Mouse (Mus musculus): ENCODE measurements around the gene Dmac2. TPM values are rescaled to one million over a fixed set of nuclear protein-coding genes. Genes with fewer than 3 reads are reported as not detected.

Dmac2 gene
- total and polyA plus RNA-seq, 2 experiments from 2014 or later = 47.5 to 54.3 TPM

GRCm38 (mm10) chr7:25637099-25637498 is 17.9 kb downstream of the Dmac2 start:
- DNase-seq (ENCODE audit: low spot score) = no peak
- Histone ChIP-seq H3K27ac (ENCODE audit: low read depth, low read length) (no peak overlapping the region), H3K4me2 (ENCODE audit: low read depth, low read length, poor library complexity, severe bottlenecking) (no peak overlapping the region), H3K4me3 (ENCODE audit: low read depth, low read length) (no peak overlapping the region), H3K9ac (replicated peaks; ENCODE audit: low read length, poor library complexity, severe bottlenecking) (no peak overlapping the region), H3K4me1 (ENCODE audit: insufficient read depth, low read length) (no peaks in the 10 kb centered on the region), H3K36me3 (ENCODE audit: insufficient read depth, low read length) (peaks cover 58% of the 10 kb centered on the region), H3K27me3 (ENCODE audit: insufficient read depth, low read length) (no peaks in the 10 kb centered on the region), H3K9me3 (ENCODE audit: low read length) (no peaks in the 10 kb centered on the region)
- ATAC-seq (ENCODE audit: low FRiP score) = no peak
- no peak for TF ChIP-seq CTCF (IDR thresholded peaks at IDR 0.05)
- 86% methylated on average over 5 of the region's 5 CpGs for WGBS

GRCm38 (mm10) chr7:25639754-25640153 is 20.5 kb downstream of the Dmac2 start:
- DNase-seq (ENCODE audit: low spot score) (no peak), ATAC-seq (ENCODE audit: low FRiP score) (no peak)
- no peaks in the 10 kb centered on the region for H3K9me3 ChIP-seq (ENCODE audit: low read length)
- H3K4me3 ChIP-seq (ENCODE audit: low read depth, low read length) = no peak overlapping the region
- no peak overlapping the region for H3K4me2 ChIP-seq (ENCODE audit: low read depth, low read length, poor library complexity, severe bottlenecking)
- H3K36me3 ChIP-seq (ENCODE audit: insufficient read depth, low read length) = peaks cover 51% of the 10 kb centered on the region
- H3K27ac ChIP-seq (ENCODE audit: low read depth, low read length) = no peak overlapping the region
- H3K27me3 ChIP-seq (ENCODE audit: insufficient read depth, low read length) = no peaks in the 10 kb centered on the region
- WGBS = 88% methylated on average over 4 of the region's 4 CpGs
- no peak overlapping the region for H3K9ac ChIP-seq (replicated peaks; ENCODE audit: low read length, poor library complexity, severe bottlenecking)
- no peak for TF ChIP-seq CTCF (IDR thresholded peaks at IDR 0.05)
- no peaks in the 10 kb centered on the region for H3K4me1 ChIP-seq (ENCODE audit: insufficient read depth, low read length)

- H3K4me3 ChIP-seq (ENCODE audit: low read depth, low read length) = no peak overlapping the region
- H3K4me2 ChIP-seq (ENCODE audit: low read depth, low read length, poor library complexity, severe bottlenecking) = no peak overlapping the region
- TF ChIP-seq CTCF (IDR thresholded peaks at IDR 0.05) = no peak
- H3K36me3 ChIP-seq (ENCODE audit: insufficient read depth, low read length) = peaks cover 24% of the 10 kb centered on the region
- H3K9me3 ChIP-seq (ENCODE audit: low read length) = no peaks in the 10 kb centered on the region
- H3K9ac ChIP-seq (replicated peaks; ENCODE audit: low read length, poor library complexity, severe bottlenecking) = no peak overlapping the region
- H3K27me3 ChIP-seq (ENCODE audit: insufficient read depth, low read length) = no peaks in the 10 kb centered on the region
- ATAC-seq (ENCODE audit: low FRiP score) (no peak), DNase-seq (ENCODE audit: low spot score) (no peak)
- 85% methylated on average over 10 of the region's 10 CpGs for WGBS
- H3K27ac ChIP-seq (ENCODE audit: low read depth, low read length) = no peak overlapping the region
- H3K4me1 ChIP-seq (ENCODE audit: insufficient read depth, low read length) = no peaks in the 10 kb centered on the region
Observed at GRCm38 (mm10) chr7:25644136-25644535, 24.9 kb downstream of the Dmac2 start.

GRCm38 (mm10) chr7:25644631-25645030 is 25.4 kb downstream of the Dmac2 start:
- H3K4me1 ChIP-seq (ENCODE audit: insufficient read depth, low read length) = no peaks in the 10 kb centered on the region
- no peak for TF ChIP-seq CTCF (IDR thresholded peaks at IDR 0.05)
- no peak overlapping the region for H3K9ac ChIP-seq (replicated peaks; ENCODE audit: low read length, poor library complexity, severe bottlenecking)
- no peak for DNase-seq (ENCODE audit: low spot score)
- H3K27me3 ChIP-seq (ENCODE audit: insufficient read depth, low read length) = no peaks in the 10 kb centered on the region
- no peak overlapping the region for H3K27ac ChIP-seq (ENCODE audit: low read depth, low read length)
- no peak overlapping the region for H3K4me2 ChIP-seq (ENCODE audit: low read depth, low read length, poor library complexity, severe bottlenecking)
- H3K4me3 ChIP-seq (ENCODE audit: low read depth, low read length) = no peak overlapping the region
- peaks cover 19% of the 10 kb centered on the region for H3K36me3 ChIP-seq (ENCODE audit: insufficient read depth, low read length)
- ATAC-seq (ENCODE audit: low FRiP score) = no peak
- 68% methylated on average over 4 of the region's 4 CpGs for WGBS
- no peaks in the 10 kb centered on the region for H3K9me3 ChIP-seq (ENCODE audit: low read length)

- no peak overlapping the region for H3K4me2 ChIP-seq (ENCODE audit: low read depth, low read length, poor library complexity, severe bottlenecking)
- H3K27me3 ChIP-seq (ENCODE audit: insufficient read depth, low read length) = no peaks in the 10 kb centered on the region
- TF ChIP-seq CTCF (IDR thresholded peaks at IDR 0.05) = no peak
- no peak for DNase-seq (ENCODE audit: low spot score)
- H3K9ac ChIP-seq (replicated peaks; ENCODE audit: low read length, poor library complexity, severe bottlenecking) = no peak overlapping the region
- no peaks in the 10 kb centered on the region for H3K9me3 ChIP-seq (ENCODE audit: low read length)
- no peak overlapping the region for H3K4me3 ChIP-seq (ENCODE audit: low read depth, low read length)
- 42% methylated on average over 14 of the region's 14 CpGs for WGBS
- no peaks in the 10 kb centered on the region for H3K4me1 ChIP-seq (ENCODE audit: insufficient read depth, low read length)
- ATAC-seq (ENCODE audit: low FRiP score) = no peak
- peaks cover 16% of the 10 kb centered on the region; the same call in 1 of the 2 replicates for H3K36me3 ChIP-seq (ENCODE audit: insufficient read depth, low read length)
- H3K27ac ChIP-seq (ENCODE audit: low read depth, low read length) = no peak overlapping the region
Observed at GRCm38 (mm10) chr7:25645074-25645473, 25.9 kb downstream of the Dmac2 start.

- WGBS = 61% methylated on average over 5 of the region's 5 CpGs
- TF ChIP-seq CTCF (IDR thresholded peaks at IDR 0.05) = no peak
- Histone ChIP-seq H3K27ac (ENCODE audit: low read depth, low read length) (no peak overlapping the region), H3K27me3 (ENCODE audit: insufficient read depth, low read length) (no peaks in the 10 kb centered on the region), H3K9ac (replicated peaks; ENCODE audit: low read length, poor library complexity, severe bottlenecking) (no peak overlapping the region), H3K9me3 (ENCODE audit: low read length) (no peaks in the 10 kb centered on the region), H3K36me3 (ENCODE audit: insufficient read depth, low read length) (0 out of 2 replicates have a peak, but pooled peaks cover 5% of the 10 kb centered on the region), H3K4me3 (ENCODE audit: low read depth, low read length) (no peak overlapping the region), H3K4me2 (ENCODE audit: low read depth, low read length, poor library complexity, severe bottlenecking) (no peak overlapping the region), H3K4me1 (ENCODE audit: insufficient read depth, low read length) (no peaks in the 10 kb centered on the region)
- no peak for DNase-seq (ENCODE audit: low spot score)
- no peak for ATAC-seq (ENCODE audit: low FRiP score)
Observed at GRCm38 (mm10) chr7:25647574-25648123, 28.4 kb downstream of the Dmac2 start.

Measured in midbrain, postnatal 0 days (tissue).